Mouse (Mus musculus) intestine, embryonic 14.5 days (tissue): ENCODE results near the gene Paqr5. TPM values are rescaled to one million over a fixed set of nuclear protein-coding genes. Genes with fewer than 3 reads are reported as not detected.

Experiments used
- ATAC-seq: fragments of 200-750 bp; cut with Nextera tagmentation; replicated peaks from 2 replicates; pipeline ENCODE4 v1.8.0; 2017; ENCODE audit warnings: low read depth, moderate number of reproducible peaks, moderate TSS enrichment, moderate library complexity; ENCODE audit not compliant: low FRiP score, low TSS enrichment
- DNase-seq: peaks from one replicate; pipeline ENCODE4 v3.0.0-alpha.2; 2018; ENCODE audit warnings: low spot score
- H3K27ac ChIP-seq: fragments of 300-500 bp; sonication (generic); 2 replicates; pipeline ENCODE4 v1.5.1; 2014; ENCODE audit warnings: low read depth, mild to moderate bottlenecking, control low read depth
- H3K27me3 ChIP-seq: fragments of 300-500 bp; sonication (generic); replicated peaks from 2 replicates; pipeline ENCODE4 v1.6.1; 2014; ENCODE audit warnings: low read length, control low read depth; ENCODE audit not compliant: control insufficient read depth, insufficient read depth
- H3K36me3 ChIP-seq: fragments of 300-500 bp; sonication (generic); 2 replicates; pipeline ENCODE4 v1.6.1; 2014; ENCODE audit warnings: low read length, control low read depth; ENCODE audit not compliant: control insufficient read depth, insufficient read depth
- H3K4me1 ChIP-seq: fragments of 300-500 bp; sonication (generic); replicated peaks from 2 replicates; pipeline ENCODE4 v1.6.1; 2014; ENCODE audit warnings: low read length, control low read depth, mixed read lengths; ENCODE audit not compliant: control insufficient read depth, insufficient read depth
- H3K4me2 ChIP-seq: fragments of 300-500 bp; sonication (generic); 2 replicates; pipeline ENCODE4 v1.6.1; 2014; ENCODE audit warnings: low read length
- H3K4me3 ChIP-seq: fragments of 300-500 bp; sonication (generic); 2 replicates; pipeline ENCODE4 v1.5.1; 2014; ENCODE audit warnings: low read depth, low read length, control low read depth, mixed read lengths
- H3K9ac ChIP-seq: fragments of 300-500 bp; sonication (generic); 2 replicates; pipeline ENCODE4 v1.6.1; 2014; ENCODE audit warnings: mild to moderate bottlenecking, low read length
- H3K9me3 ChIP-seq: fragments of 300-500 bp; sonication (generic); 2 replicates; pipeline ENCODE4 v1.6.1; 2016; ENCODE audit warnings: low read length, control low read depth; ENCODE audit not compliant: control insufficient read depth
- WGBS: fragments of 180-500 bp; shearing (Covaris S2); extraction: QIAGEN DNeasy Blood & Tissue Kit; methylation state at CpG from one replicate; pipeline ENCODE4 v1.1.7; 2014; 5-methylcytosine and 5-hydroxymethylcytosine counted together
- polyA plus RNA-seq: library from polyadenylated mRNA; unstranded; fragments of >200 nt; fragmentation: Nextera tagmentation; extraction: Ambion mirVana; gene quantifications from 2 replicates; pipeline ENCODE4 v1.2.1, GENCODE M21; 2014

Gene Paqr5
- polyA plus RNA-seq, 1 experiment from 2014 or later = 8.1 TPM

- Histone ChIP-seq H3K4me3 (no peak overlapping the region), H3K4me1 (no peaks in the 10 kb centered on the region), H3K9me3 (no peaks in the 10 kb centered on the region), H3K36me3 (no peaks in the 10 kb centered on the region), H3K27me3 (no peaks in the 10 kb centered on the region), H3K4me2 (peak overlapping the region; percentile 32; the same call in 1 of the 2 replicates), H3K9ac (no peak overlapping the region), H3K27ac (no peak overlapping the region)
- peak; percentile 90 for DNase-seq
- 0 out of 2 replicates have a peak, but pooled peaks have one; percentile 66 for ATAC-seq
- 6% methylated on average over 20 of the region's 20 CpGs for whole genome bisulfite sequencing
These were observed 13.5 kb upstream of the Paqr5 start for GRCm38 (mm10) chr9:62040008-62040608.

GRCm38 (mm10) chr9:62035806-62036205, 9.2 kb upstream of the Paqr5 start:
- no peak for ATAC-seq

GRCm38 (mm10) chr9:62032206-62032605, 5.5 kb upstream of the Paqr5 start:
- Histone ChIP-seq H3K4me2 (no peak overlapping the region), H3K9ac (no peak overlapping the region), H3K27ac (no peak overlapping the region), H3K4me1 (peaks cover under 1% of the 10 kb centered on the region; the same call in 1 of the 2 replicates), H3K27me3 (peaks cover under 1% of the 10 kb centered on the region; the same call in 1 of the 2 replicates), H3K36me3 (no peaks in the 10 kb centered on the region), H3K4me3 (no peak overlapping the region), H3K9me3 (no peaks in the 10 kb centered on the region)
- DNase-seq (no peak), ATAC-seq (no peak)
- 90% methylated on average over 3 of the region's 3 CpGs for WGBS

More at GRCm38 (mm10) chr9:62035806-62036205, 9.2 kb upstream of the Paqr5 start:
- H3K4me2 ChIP-seq = no peak overlapping the region
- no peaks in the 10 kb centered on the region for H3K27me3 ChIP-seq
- 81% methylated on average over 1 of the region's 1 CpGs for WGBS
- DNase-seq = no peak
- no peaks in the 10 kb centered on the region for H3K36me3 ChIP-seq
- H3K9ac ChIP-seq = no peak overlapping the region
- no peaks in the 10 kb centered on the region for H3K9me3 ChIP-seq
- no peaks in the 10 kb centered on the region for H3K4me1 ChIP-seq
- H3K27ac ChIP-seq = no peak overlapping the region
- no peak overlapping the region for H3K4me3 ChIP-seq

GRCm38 (mm10) chr9:62028072-62028471, 1.4 kb upstream of the Paqr5 start:
- ATAC-seq = no peak
- H3K4me3 ChIP-seq = no peak overlapping the region
- H3K9ac ChIP-seq = no peak overlapping the region
- DNase-seq = no peak
- 54% methylated on average over 3 of the region's 3 CpGs for WGBS
- H3K4me2 ChIP-seq = no peak overlapping the region
- peaks cover 4% of the 10 kb centered on the region; the same call in 1 of the 2 replicates for H3K4me1 ChIP-seq
- H3K27me3 ChIP-seq = peaks cover 18% of the 10 kb centered on the region; the same call in 1 of the 2 replicates
- no peaks in the 10 kb centered on the region for H3K36me3 ChIP-seq
- no peaks in the 10 kb centered on the region for H3K9me3 ChIP-seq
- H3K27ac ChIP-seq = no peak overlapping the region

GRCm38 (mm10) chr9:62025056-62025455, 1.6 kb downstream of the Paqr5 start:
- H3K27me3 ChIP-seq = peaks cover 18% of the 10 kb centered on the region; the same call in 1 of the 2 replicates
- no peak overlapping the region for H3K9ac ChIP-seq
- ATAC-seq (no peak), DNase-seq (no peak)
- H3K36me3 ChIP-seq = no peaks in the 10 kb centered on the region
- no peak overlapping the region for H3K4me2 ChIP-seq
- H3K27ac ChIP-seq = no peak overlapping the region
- WGBS = 47% methylated on average over 5 of the region's 5 CpGs
- H3K4me1 ChIP-seq = peaks cover 4% of the 10 kb centered on the region
- no peaks in the 10 kb centered on the region for H3K9me3 ChIP-seq
- no peak overlapping the region for H3K4me3 ChIP-seq

DNA sequence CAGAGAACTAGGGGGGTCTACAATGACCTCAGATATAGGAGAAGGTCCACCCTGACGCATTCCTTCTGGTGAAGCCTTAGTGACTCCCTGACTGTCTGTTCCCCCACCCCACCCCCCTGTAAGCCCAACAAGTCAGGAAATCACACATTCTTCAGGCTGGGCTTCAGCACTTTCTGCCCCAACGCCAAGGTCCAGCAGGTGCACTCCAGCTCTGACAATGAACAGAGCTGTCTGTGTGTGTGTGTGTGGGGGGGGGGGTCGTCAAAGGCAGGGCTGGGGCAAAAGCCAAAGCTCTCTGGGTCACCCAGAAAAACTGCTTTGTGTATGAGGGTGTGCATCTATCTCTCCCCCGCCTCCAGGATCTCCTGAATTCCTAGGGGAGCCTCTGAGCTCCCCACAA, 2.8 kb downstream of the Paqr5 start:
- H3K4me3 ChIP-seq = no peak overlapping the region
- 38% methylated on average over 4 of the region's 4 CpGs for WGBS
- ATAC-seq (no peak), DNase-seq (no peak)
- no peak overlapping the region for H3K9ac ChIP-seq
- H3K27ac ChIP-seq = no peak overlapping the region
- H3K27me3 ChIP-seq = peaks cover 18% of the 10 kb centered on the region; the same call in 1 of the 2 replicates
- peaks cover 4% of the 10 kb centered on the region for H3K4me1 ChIP-seq
- no peaks in the 10 kb centered on the region for H3K9me3 ChIP-seq
- H3K36me3 ChIP-seq = no peaks in the 10 kb centered on the region
- no peak overlapping the region for H3K4me2 ChIP-seq

GRCm38 (mm10) chr9:62022961-62023680, 3.5 kb downstream of the Paqr5 start:
- Histone ChIP-seq H3K9me3 (no peaks in the 10 kb centered on the region), H3K9ac (no peak overlapping the region), H3K4me2 (no peak overlapping the region), H3K36me3 (no peaks in the 10 kb centered on the region), H3K4me3 (no peak overlapping the region), H3K27me3 (peaks cover 18% of the 10 kb centered on the region; the same call in 1 of the 2 replicates), H3K4me1 (peaks cover 4% of the 10 kb centered on the region), H3K27ac (no peak overlapping the region)
- ATAC-seq = no peak
- 80% methylated on average over 6 of the region's 6 CpGs for WGBS
- DNase-seq = no peak

- ATAC-seq (no peak), DNase-seq (no peak)
- Histone ChIP-seq H3K9ac (no peak overlapping the region), H3K4me2 (no peak overlapping the region), H3K4me3 (no peak overlapping the region), H3K4me1 (no peaks in the 10 kb centered on the region; the same call in none of the 2 replicates), H3K27me3 (peaks cover 12% of the 10 kb centered on the region; the same call in 1 of the 2 replicates), H3K9me3 (no peaks in the 10 kb centered on the region), H3K36me3 (no peaks in the 10 kb centered on the region), H3K27ac (no peak overlapping the region)
- WGBS = 17% methylated on average over 7 of the region's 7 CpGs
These were observed 5.0 kb downstream of the Paqr5 start for GRCm38 (mm10) chr9:62021583-62022120.
